Mouse (Mus musculus) limb, embryonic 11.5 days (tissue): ENCODE data around the gene Sec11a. TPM values are rescaled to one million over a fixed set of nuclear protein-coding genes. Genes with fewer than 3 reads are reported as not detected.

ENCODE experiments used
- ATAC-seq: fragments of 200-750 bp; cut with Nextera tagmentation; 2 replicates; pipeline ENCODE4 v1.8.0; 2017; ENCODE audit warnings: low read depth; ENCODE audit not compliant: insufficient number of reproducible peaks, low FRiP score, low TSS enrichment
- DNase-seq: peaks from one replicate; pipeline ENCODE4 v3.0.0-alpha.2; 2015; ENCODE audit warnings: low spot score
- H3K27ac ChIP-seq: fragments of 300-500 bp; sonication (generic); replicated peaks from 2 replicates; pipeline ENCODE4 v1.5.1; 2014; ENCODE audit warnings: low read depth, mild to moderate bottlenecking, low read length
- H3K27me3 ChIP-seq: fragments of 300-500 bp; sonication (generic); 2 replicates; pipeline ENCODE4 v1.6.1; 2014; ENCODE audit warnings: mild to moderate bottlenecking, low read length, mixed read lengths; ENCODE audit not compliant: control insufficient read depth, insufficient read depth
- H3K36me3 ChIP-seq: fragments of 300-500 bp; sonication (generic); 2 replicates; pipeline ENCODE4 v1.6.1; 2014; ENCODE audit warnings: mild to moderate bottlenecking, low read length, moderate library complexity, mixed read lengths; ENCODE audit not compliant: control insufficient read depth, insufficient read depth
- H3K4me1 ChIP-seq: fragments of 300-500 bp; sonication (generic); 2 replicates; pipeline ENCODE4 v1.6.1; 2014; ENCODE audit warnings: low read length, mixed read lengths; ENCODE audit not compliant: control insufficient read depth, insufficient read depth
- H3K4me2 ChIP-seq: fragments of 300-500 bp; sonication (generic); 2 replicates; pipeline ENCODE4 v1.6.1; 2014; ENCODE audit warnings: low read depth, mild to moderate bottlenecking, moderate library complexity; ENCODE audit not compliant: severe bottlenecking
- H3K4me3 ChIP-seq: fragments of 300-500 bp; sonication (generic); 2 replicates; pipeline ENCODE4 v1.5.1; 2014; ENCODE audit warnings: low read depth, low read length
- H3K9ac ChIP-seq: fragments of 300-500 bp; sonication (generic); 2 replicates; pipeline ENCODE4 v1.6.1; 2014; ENCODE audit warnings: mild to moderate bottlenecking, low read length
- H3K9me3 ChIP-seq: fragments of 300-500 bp; sonication (generic); 2 replicates; pipeline ENCODE4 v1.6.1; 2016; ENCODE audit warnings: low read length; ENCODE audit not compliant: control insufficient read depth
- WGBS: fragments of 180-500 bp; shearing (Covaris S2); extraction: QIAGEN DNeasy Blood & Tissue Kit; methylation state at CpG from one replicate; pipeline ENCODE4 v1.1.7; 2014; 5-methylcytosine and 5-hydroxymethylcytosine counted together
- polyA plus RNA-seq: library from polyadenylated mRNA; unstranded; fragments of >200 nt; fragmentation: Nextera tagmentation; extraction: Ambion mirVana; gene quantifications from 2 replicates; pipeline ENCODE4 v1.2.1, GENCODE M21; 2014

The Sec11a gene
- polyA plus RNA-seq, 1 experiment from 2014 or later: 191 TPM

DNA sequence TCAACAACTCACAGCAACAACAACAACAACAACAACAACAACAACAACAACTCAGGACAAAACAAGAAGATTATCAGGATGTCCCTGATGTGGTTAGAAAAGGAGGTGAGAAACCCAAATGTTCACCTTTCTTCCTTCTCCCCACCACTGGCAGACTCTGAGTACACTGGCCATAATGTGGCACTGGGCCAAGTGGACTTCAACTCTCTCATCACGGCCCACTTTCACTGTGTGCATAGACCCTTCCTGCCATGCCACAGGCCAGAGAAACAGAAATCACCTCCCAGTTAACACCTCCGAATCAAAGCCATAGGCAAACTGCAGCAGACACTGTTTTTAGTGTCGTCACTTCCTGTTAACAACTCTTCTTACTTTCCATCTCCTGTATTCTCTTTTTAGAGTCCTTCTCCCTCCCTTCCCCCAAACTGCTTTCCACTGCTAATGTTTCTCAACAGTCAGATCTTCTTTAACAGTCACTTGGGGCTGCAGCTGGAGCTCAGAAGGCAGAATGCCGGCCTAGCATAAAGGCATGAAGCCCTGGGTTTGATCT is 29.6 kb downstream of the Sec11a start:
- Histone ChIP-seq H3K27ac (no peak overlapping the region), H3K4me2 (no peak overlapping the region), H3K9me3 (no peaks in the 10 kb centered on the region), H3K4me1 (no peaks in the 10 kb centered on the region), H3K9ac (no peak overlapping the region), H3K36me3 (peaks cover 7% of the 10 kb centered on the region; the same call in 1 of the 2 replicates), H3K4me3 (no peak overlapping the region), H3K27me3 (no peaks in the 10 kb centered on the region)
- no peak for DNase-seq
- ATAC-seq: no peak
- WGBS: 76% methylated on average over 4 of the region's 4 CpGs

DNA sequence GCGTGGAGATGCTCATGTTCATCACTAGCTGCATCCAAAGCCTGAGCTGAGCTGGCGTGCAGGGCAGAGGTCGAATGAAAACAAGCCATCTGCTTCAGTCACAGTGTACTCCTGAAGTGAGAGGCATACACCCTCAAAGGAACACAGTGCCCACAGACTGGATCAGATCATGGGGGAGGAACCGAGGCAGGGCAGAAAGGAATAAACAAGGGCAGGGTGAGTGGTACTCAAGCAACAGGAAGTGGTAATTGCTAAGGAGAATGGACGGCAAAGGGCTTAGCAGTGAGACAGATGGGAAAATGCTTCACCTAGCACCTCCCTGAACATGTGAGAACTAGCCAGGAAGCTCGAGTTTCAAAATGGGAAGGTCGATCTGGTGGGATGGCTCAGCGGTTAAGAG is 35.1 kb downstream of the Sec11a start:
- Histone ChIP-seq H3K9ac (no peak overlapping the region), H3K4me2 (no peak overlapping the region), H3K9me3 (no peaks in the 10 kb centered on the region), H3K4me1 (no peaks in the 10 kb centered on the region), H3K27ac (no peak overlapping the region), H3K36me3 (peaks cover 3% of the 10 kb centered on the region; the same call in 1 of the 2 replicates), H3K27me3 (no peaks in the 10 kb centered on the region), H3K4me3 (no peak overlapping the region)
- ATAC-seq (no peak), DNase-seq (no peak)
- 85% methylated on average over 8 of the region's 8 CpGs for WGBS

DNA sequence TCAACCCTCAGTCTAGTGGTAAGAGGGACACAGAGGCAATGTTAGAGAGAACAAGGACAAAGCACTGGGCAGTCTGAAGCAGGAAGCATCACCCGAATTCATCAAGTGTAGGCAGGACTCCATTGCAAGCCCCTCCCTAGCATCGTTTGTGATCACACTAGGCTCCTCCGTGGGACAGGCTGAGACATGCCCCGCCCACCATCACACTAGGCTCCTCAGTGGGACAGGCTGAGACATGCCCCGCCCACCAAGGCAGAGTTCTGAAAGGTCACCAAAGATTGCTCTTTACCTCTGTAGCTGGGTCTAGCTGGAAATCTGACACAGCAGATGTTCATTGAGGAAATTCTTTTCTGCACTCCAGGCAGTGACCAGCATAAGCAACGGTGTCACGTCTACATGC is 36.5 kb downstream of the Sec11a start:
- Histone ChIP-seq H3K9ac (no peak overlapping the region), H3K4me1 (no peaks in the 10 kb centered on the region), H3K9me3 (no peaks in the 10 kb centered on the region), H3K27me3 (no peaks in the 10 kb centered on the region), H3K4me3 (no peak overlapping the region), H3K27ac (no peak overlapping the region), H3K4me2 (no peak overlapping the region), H3K36me3 (peaks cover 3% of the 10 kb centered on the region; the same call in 1 of the 2 replicates)
- ATAC-seq (no peak), DNase-seq (no peak)
- WGBS: 80% methylated on average over 7 of the region's 7 CpGs

DNA sequence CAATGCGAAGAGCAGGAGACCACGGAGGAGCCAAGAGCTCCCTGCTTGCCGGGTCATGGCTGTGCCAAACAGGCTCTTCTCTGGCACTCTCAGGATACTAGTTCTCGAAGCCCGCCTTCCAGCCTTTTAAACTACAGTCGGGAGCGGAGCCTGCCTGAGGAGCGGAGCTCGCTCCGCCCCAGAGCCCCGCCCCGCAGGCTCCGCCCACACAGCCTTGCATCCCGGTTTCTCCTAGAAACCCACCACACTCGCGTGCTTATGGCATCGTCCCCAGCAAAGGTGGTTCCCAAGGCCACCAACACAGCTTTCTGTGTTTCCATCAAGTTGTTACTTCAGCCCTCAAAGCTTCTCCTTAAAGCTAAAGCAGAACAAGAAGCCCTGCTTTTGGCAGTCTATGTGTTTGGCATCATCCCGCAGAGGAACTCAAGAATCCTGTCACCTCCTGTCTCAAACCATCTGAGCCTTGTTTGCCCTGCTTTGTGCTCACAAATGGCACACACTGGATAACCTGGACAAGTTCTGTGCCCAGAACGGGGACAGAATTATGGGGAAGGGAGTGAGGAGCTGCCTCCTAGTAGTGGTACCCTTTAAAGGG is 42.6 kb downstream of the Sec11a start, which contains the start of gene Nmb:
Nmb (minus strand) TSS at position 156 of the 595 bp plus-strand sequence.
- Histone ChIP-seq H3K27ac (no peak within 1 kb of the TSS), H3K4me1 (peaks cover 3% of the 10 kb centered on the region; the same call in 1 of the 2 replicates), H3K4me3 (peak within 1 kb of the TSS; percentile 44), H3K27me3 (no peaks in the 10 kb centered on the region), H3K9ac (peak within 1 kb of the TSS; percentile 74), H3K4me2 (peak within 1 kb of the TSS; percentile 84), H3K9me3 (no peaks in the 10 kb centered on the region), H3K36me3 (0 out of 2 replicates have a peak, but pooled peaks cover 3% of the 10 kb centered on the region)
- DNase-seq (peak; percentile 82), ATAC-seq (peak; percentile 46; the same call in 1 of the 2 replicates)
- WGBS: 3% methylated on average over 19 of the region's 19 CpGs

DNA sequence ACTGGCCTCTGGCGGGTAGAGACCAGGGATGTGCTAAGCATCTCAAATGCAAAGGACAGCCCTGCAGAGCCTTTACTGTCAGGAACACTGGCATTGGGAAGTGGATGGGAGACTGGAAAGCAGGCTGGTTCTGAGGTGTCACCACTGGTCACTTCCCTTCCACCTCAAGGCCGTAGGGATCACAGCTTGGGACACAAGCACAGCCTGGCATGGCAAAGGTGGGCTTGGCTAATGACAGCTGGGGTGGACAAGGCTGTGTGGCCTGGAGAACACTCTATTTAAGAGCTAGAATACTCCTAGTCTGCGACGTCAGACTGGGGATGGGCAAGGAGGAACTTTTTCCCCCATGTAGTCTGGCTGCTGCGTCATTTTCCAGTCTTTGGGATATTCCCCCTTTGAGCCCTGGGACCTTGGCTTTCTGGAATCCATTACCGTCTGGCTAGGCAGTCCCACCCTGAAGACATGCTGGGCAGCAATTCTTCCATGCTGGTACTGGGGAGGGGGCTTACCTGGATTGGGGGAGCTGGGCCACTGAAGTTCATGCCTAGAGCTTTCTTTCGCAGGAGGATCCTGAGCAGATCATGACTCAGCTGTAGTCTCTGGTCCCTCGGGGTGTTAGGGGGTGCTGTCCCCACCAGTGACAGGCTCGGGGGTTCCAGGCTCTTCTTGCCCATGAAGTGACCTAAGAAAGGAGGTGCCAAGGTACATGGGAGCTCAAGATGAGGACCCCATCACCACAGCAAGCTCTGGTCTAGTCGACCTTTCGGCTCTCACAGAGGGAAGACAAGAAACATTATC is 43.8 kb downstream of the Sec11a start:
- Histone ChIP-seq H3K4me3 (no peak overlapping the region), H3K4me2 (peak overlapping the region; percentile 84; the same call in 1 of the 2 replicates), H3K4me1 (peaks cover 3% of the 10 kb centered on the region; the same call in 1 of the 2 replicates), H3K9ac (no peak overlapping the region), H3K27me3 (no peaks in the 10 kb centered on the region), H3K27ac (no peak overlapping the region), H3K36me3 (0 out of 2 replicates have a peak, but pooled peaks cover 3% of the 10 kb centered on the region), H3K9me3 (no peaks in the 10 kb centered on the region)
- DNase-seq (no peak), ATAC-seq (no peak)
- 90% methylated on average over 11 of the region's 11 CpGs for WGBS

DNA sequence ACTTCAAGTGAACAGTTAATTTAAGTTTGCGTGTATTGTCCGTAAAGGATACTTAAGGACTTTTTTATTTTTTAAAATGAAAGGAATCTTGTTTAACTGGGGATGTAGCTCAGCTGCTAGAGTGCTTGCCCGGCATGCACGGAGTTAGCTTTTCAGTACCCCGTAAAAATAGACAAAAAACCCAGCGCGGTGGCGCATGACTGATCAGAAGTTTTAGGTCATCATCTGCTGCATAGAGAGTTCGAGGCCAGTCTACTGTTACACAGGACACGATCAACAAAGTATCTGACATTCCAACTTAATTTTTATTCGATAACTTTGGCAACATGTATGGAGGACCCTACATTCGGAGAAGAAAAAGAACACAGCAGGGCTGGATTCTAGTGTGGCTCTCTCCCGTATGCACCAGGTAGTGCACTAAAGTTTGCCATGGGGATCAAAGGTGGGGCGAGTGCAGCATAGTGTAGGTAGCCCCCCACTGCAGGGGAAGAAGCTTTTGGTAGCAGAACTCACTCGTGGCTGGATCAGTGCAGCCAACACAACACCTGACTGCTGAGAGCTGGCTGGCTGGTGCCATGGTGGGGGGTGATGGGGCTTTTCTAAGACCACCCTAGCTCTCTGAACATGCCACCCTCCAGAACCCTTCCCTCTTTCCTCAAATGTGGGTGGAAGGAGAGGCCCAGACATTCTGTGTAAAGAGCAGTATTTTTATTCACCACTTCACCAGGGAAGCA is 45.9 kb downstream of the Sec11a start:
- H3K9me3 ChIP-seq: no peaks in the 10 kb centered on the region
- DNase-seq: no peak
- H3K27ac ChIP-seq: no peak overlapping the region
- H3K36me3 ChIP-seq: peaks cover 11% of the 10 kb centered on the region; the same call in 1 of the 2 replicates
- H3K27me3 ChIP-seq: no peaks in the 10 kb centered on the region
- peak overlapping the region; percentile 58 for H3K9ac ChIP-seq
- WGBS: 37% methylated on average over 15 of the region's 15 CpGs
- H3K4me1 ChIP-seq: peaks cover 3% of the 10 kb centered on the region; the same call in 1 of the 2 replicates
- H3K4me3 ChIP-seq: peak overlapping the region; percentile 79
- ATAC-seq: no peak
- H3K4me2 ChIP-seq: peak overlapping the region; percentile 80

DNA sequence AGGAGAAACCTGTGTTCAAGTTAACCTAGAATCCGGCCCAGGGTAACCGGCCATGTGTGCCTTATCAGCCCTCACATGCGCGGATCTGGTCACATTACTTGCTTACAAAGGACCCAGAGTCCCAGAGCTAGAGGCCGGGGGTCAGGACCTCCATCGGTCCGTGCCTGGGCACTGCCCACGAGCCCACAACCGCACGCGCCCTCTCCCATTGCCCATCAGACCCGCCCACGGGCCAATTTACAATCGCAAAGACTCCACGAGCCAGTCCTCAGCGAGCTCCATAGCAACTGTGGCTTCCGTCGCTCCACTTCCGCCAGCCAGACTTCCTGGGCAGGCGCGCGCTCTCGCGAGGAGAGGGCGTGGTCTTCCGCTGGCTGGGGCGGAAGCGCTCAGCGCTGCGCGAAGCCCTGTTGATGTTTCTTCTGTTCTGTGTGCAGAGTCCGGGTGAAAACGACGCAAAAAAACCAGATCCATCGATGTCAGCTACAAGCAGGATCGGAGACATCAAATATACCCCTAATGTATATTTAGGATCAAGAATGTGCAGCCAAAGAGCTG is 46.6 kb downstream of the Sec11a start, which contains the start of gene Wdr73:
Wdr73 (minus strand) TSS at position 326 of the 558 bp plus-strand sequence.
- H3K36me3 ChIP-seq: peaks cover 11% of the 10 kb centered on the region; the same call in 1 of the 2 replicates
- H3K4me3 ChIP-seq: peak within 1 kb of the TSS; percentile 79
- no peaks in the 10 kb centered on the region for H3K27me3 ChIP-seq
- no peaks in the 10 kb centered on the region for H3K9me3 ChIP-seq
- H3K9ac ChIP-seq: peak within 1 kb of the TSS; percentile 74
- peak within 1 kb of the TSS; percentile 80 for H3K4me2 ChIP-seq
- no peak within 1 kb of the TSS for H3K27ac ChIP-seq
- DNase-seq (peak; percentile 94), ATAC-seq (peak; percentile 84)
- H3K4me1 ChIP-seq: peaks cover 3% of the 10 kb centered on the region; the same call in 1 of the 2 replicates
- under 1% methylated on average over 36 of the region's 36 CpGs for WGBS
